Mouse (Mus musculus): ENCODE data around the gene Robo1. TPM values are rescaled to one million over a fixed set of nuclear protein-coding genes. Genes with fewer than 3 reads are reported as not detected.

Robo1 gene
- polyA plus RNA-seq, 1 experiment from 2014 or later, result 5.7 TPM

DNA sequence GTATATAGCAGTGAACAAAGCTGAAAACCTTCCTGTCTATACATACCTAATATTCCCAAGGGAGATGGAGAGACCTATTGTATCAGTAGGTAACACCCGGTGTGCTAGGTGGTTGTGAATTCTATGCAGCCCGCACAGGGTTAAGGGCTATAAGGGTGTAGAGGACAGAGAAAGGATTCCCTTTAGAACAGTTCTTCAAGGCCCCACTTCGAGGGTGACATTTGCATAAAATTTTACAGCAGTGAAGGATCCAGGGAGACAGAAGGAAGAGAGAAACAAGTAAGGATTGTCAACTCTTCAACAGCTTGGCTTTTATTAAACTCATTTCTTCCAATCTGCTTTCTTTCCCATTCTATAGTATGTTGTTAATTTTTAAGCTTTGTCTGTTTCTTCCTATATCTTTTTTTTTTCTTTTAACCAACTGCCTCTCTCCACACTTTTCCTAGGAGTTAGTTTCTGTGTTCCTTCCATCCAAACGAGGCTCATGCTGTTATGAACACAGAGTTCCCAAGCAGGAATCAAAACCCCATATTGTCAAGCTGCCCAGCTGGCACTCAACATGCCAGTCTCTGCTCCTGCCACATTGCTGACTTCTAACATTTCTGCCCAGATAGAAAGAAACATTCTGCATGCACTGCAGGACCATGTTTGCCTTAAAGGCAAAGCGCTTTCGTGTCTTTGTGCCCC is 486.7 kb downstream of the Robo1 start:
- ATAC-seq (ENCODE audit: low read depth), result no peak
- no peaks in the 10 kb centered on the region for H3K9me3 ChIP-seq (replicated peaks; ENCODE audit: control insufficient read depth, low read length)
- no peaks in the 10 kb centered on the region for H3K27me3 ChIP-seq (ENCODE audit: control insufficient read depth, insufficient read depth, low read depth, low read length)
- no peaks in the 10 kb centered on the region for H3K36me3 ChIP-seq (ENCODE audit: control insufficient read depth, insufficient read depth)
- H3K9ac ChIP-seq (ENCODE audit: low read depth, low read length), result no peak overlapping the region
- H3K4me1 ChIP-seq (ENCODE audit: control insufficient read depth, low read depth, low read length), result no peaks in the 10 kb centered on the region
- no peak overlapping the region for H3K4me2 ChIP-seq (ENCODE audit: low read depth, low read length)
- no peak overlapping the region for H3K27ac ChIP-seq (ENCODE audit: low read length)
- 59% methylated on average over 6 of the region's 6 CpGs for WGBS (ENCODE audit: insufficient replicate concordance)
- H3K4me3 ChIP-seq (ENCODE audit: low read depth, low read length), result no peak overlapping the region

DNA sequence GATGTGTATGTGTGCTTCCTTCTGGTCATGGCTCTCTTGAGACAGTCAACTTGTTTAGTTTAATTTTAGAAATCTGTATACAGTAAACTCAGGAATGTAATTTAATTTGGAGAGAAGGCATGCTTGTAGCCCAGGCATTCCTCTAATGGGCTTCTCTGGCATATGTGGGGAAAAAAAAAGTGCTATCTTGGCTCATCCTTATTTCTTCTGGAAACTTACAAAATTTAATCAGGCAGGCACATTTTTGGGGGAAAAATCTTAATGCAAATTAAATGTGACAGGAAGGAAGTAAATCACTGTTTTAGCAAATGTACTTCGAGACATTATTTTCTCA is 487.2 kb downstream of the Robo1 start:
- Histone ChIP-seq H3K27ac (ENCODE audit: low read length) (no peak overlapping the region), H3K4me3 (ENCODE audit: low read depth, low read length) (no peak overlapping the region), H3K4me1 (ENCODE audit: control insufficient read depth, low read depth, low read length) (no peaks in the 10 kb centered on the region), H3K9ac (ENCODE audit: low read depth, low read length) (no peak overlapping the region), H3K9me3 (replicated peaks; ENCODE audit: control insufficient read depth, low read length) (no peaks in the 10 kb centered on the region), H3K27me3 (ENCODE audit: control insufficient read depth, insufficient read depth, low read depth, low read length) (no peaks in the 10 kb centered on the region), H3K4me2 (ENCODE audit: low read depth, low read length) (no peak overlapping the region), H3K36me3 (ENCODE audit: control insufficient read depth, insufficient read depth) (no peaks in the 10 kb centered on the region)
- no peak for ATAC-seq (ENCODE audit: low read depth)
- 44% methylated on average over 1 of the region's 1 CpGs for WGBS (ENCODE audit: insufficient replicate concordance)

DNA sequence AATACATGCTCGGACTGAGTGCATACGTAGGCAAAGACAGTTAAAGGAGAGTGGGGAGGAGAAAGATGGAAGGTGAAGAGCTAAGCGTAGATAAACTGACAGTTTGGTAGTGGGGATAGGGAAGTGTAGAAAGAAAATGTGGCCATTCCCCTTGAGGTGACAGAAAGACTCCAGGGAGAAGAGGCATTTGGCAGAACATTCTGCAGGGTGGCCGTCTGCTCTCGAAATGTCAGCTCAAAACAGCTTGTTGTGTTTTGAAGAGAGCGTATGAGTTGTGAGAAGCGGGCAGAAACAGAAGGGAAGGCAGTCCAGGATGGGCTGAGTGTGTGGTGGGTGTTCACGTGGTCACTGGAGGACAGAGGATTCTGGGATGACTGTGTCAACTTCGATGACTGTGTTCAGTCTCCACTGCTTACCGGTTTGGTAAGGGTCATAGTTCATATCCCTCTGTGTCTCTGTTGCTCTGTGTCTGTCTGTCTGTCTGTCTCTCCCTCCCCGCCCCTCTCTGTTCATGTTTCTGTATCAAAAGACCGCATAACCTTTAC is 490.4 kb downstream of the Robo1 start:
- Histone ChIP-seq H3K27me3 (ENCODE audit: control insufficient read depth, insufficient read depth, low read depth, low read length) (no peaks in the 10 kb centered on the region), H3K9me3 (replicated peaks; ENCODE audit: control insufficient read depth, low read length) (no peaks in the 10 kb centered on the region), H3K36me3 (ENCODE audit: control insufficient read depth, insufficient read depth) (no peaks in the 10 kb centered on the region), H3K4me2 (ENCODE audit: low read depth, low read length) (no peak overlapping the region), H3K9ac (ENCODE audit: low read depth, low read length) (no peak overlapping the region), H3K4me1 (ENCODE audit: control insufficient read depth, low read depth, low read length) (no peaks in the 10 kb centered on the region), H3K27ac (ENCODE audit: low read length) (no peak overlapping the region), H3K4me3 (ENCODE audit: low read depth, low read length) (no peak overlapping the region)
- ATAC-seq (ENCODE audit: low read depth), result peak; percentile 63
- WGBS (ENCODE audit: insufficient replicate concordance), result 69% methylated on average over 12 of the region's 12 CpGs

DNA sequence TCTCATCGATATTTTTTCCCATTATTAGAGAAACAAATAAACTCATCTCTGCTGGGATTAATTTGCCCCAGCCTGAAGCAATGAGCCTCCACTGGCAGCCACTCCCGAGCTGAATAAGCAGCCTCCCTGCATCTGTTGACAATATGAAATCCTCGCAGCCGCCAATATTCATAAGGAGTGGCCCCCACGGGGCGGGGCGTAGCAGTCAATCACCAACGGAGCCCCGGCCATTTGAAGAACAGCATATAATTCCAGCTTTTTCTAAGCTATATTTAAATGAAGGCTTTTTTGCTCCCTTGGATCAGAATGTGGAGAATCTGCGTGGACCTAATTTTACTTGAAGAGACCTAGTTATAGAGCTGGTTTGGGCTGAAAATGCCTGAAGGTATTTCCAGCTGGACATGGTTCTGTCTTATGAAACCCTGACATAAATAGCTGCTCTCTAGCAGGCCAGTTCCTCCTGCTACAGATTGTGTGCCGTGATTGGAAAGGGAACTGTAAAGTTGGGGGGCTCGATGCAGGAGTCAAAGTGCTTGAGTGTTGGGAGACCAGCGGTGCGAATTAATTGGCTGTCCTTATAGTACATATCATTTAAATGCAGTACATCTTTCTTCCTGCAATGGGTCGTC is 492.1 kb downstream of the Robo1 start:
- H3K27me3 ChIP-seq (ENCODE audit: control insufficient read depth, insufficient read depth, low read depth, low read length), result no peaks in the 10 kb centered on the region
- 70% methylated on average over 15 of the region's 15 CpGs for WGBS (ENCODE audit: insufficient replicate concordance)
- H3K27ac ChIP-seq (ENCODE audit: low read length), result no peak overlapping the region
- H3K4me1 ChIP-seq (ENCODE audit: control insufficient read depth, low read depth, low read length), result no peaks in the 10 kb centered on the region
- H3K9me3 ChIP-seq (replicated peaks; ENCODE audit: control insufficient read depth, low read length), result no peaks in the 10 kb centered on the region
- no peaks in the 10 kb centered on the region for H3K36me3 ChIP-seq (ENCODE audit: control insufficient read depth, insufficient read depth)
- no peak overlapping the region for H3K4me3 ChIP-seq (ENCODE audit: low read depth, low read length)
- H3K9ac ChIP-seq (ENCODE audit: low read depth, low read length), result no peak overlapping the region
- ATAC-seq (ENCODE audit: low read depth), result no peak
- H3K4me2 ChIP-seq (ENCODE audit: low read depth, low read length), result no peak overlapping the region

DNA sequence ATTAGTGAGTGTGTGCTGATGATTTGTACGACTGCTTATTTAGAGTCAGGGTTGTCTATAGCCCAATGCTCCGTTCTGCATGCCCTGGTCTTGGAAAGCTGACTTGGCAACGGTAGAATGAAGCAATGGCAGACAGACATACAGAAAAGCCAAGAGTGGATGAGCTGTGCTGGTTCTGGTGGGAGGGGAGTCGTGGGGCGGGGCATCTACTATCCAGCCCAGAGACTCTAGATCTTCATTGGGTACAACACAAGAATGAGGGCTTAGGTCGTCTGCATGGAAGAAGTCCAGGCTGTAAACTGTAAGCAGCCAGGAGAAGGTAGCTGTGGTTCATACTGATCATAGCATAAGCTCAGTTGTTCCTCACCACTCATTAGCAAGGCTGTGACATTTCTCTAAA is 492.7 kb downstream of the Robo1 start:
- no peak overlapping the region for H3K9ac ChIP-seq (ENCODE audit: low read depth, low read length)
- H3K36me3 ChIP-seq (ENCODE audit: control insufficient read depth, insufficient read depth), result no peaks in the 10 kb centered on the region
- WGBS (ENCODE audit: insufficient replicate concordance), result 52% methylated on average over 6 of the region's 6 CpGs
- no peaks in the 10 kb centered on the region for H3K4me1 ChIP-seq (ENCODE audit: control insufficient read depth, low read depth, low read length)
- H3K4me3 ChIP-seq (ENCODE audit: low read depth, low read length), result no peak overlapping the region
- ATAC-seq (ENCODE audit: low read depth), result no peak
- no peak overlapping the region for H3K4me2 ChIP-seq (ENCODE audit: low read depth, low read length)
- no peaks in the 10 kb centered on the region for H3K27me3 ChIP-seq (ENCODE audit: control insufficient read depth, insufficient read depth, low read depth, low read length)
- no peak overlapping the region for H3K27ac ChIP-seq (ENCODE audit: low read length)
- no peaks in the 10 kb centered on the region for H3K9me3 ChIP-seq (replicated peaks; ENCODE audit: control insufficient read depth, low read length)

DNA sequence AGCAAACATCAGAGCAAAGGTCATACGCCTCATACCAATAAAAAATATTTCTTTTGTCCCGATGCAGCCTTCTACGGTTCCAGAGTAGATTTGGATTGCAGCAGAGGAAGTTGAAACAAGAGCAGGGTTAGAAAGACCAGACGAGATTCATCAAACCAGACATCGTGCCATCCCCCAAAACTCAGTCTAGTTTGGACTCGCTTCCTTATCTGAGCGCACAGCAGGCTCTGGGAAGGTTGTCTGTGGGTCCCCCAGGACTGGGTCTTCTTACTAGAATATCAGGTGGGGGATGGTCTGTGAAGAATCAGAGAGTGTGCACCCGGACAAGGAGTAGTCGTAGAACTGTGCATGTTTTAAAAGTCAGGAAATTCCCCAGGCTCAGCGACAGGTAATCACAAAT is 500.2 kb downstream of the Robo1 start:
- no peak overlapping the region for H3K9ac ChIP-seq (ENCODE audit: low read depth, low read length)
- no peak for ATAC-seq (ENCODE audit: low read depth)
- H3K4me2 ChIP-seq (ENCODE audit: low read depth, low read length), result peak overlapping the region; percentile 10
- 34% methylated on average over 10 of the region's 10 CpGs for WGBS (ENCODE audit: insufficient replicate concordance)
- no peaks in the 10 kb centered on the region for H3K9me3 ChIP-seq (replicated peaks; ENCODE audit: control insufficient read depth, low read length)
- H3K27ac ChIP-seq (ENCODE audit: low read length), result no peak overlapping the region
- no peaks in the 10 kb centered on the region for H3K36me3 ChIP-seq (ENCODE audit: control insufficient read depth, insufficient read depth)
- peak overlapping the region; percentile 28; the same call in 1 of the 2 replicates for H3K4me3 ChIP-seq (ENCODE audit: low read depth, low read length)
- no peaks in the 10 kb centered on the region for H3K4me1 ChIP-seq (ENCODE audit: control insufficient read depth, low read depth, low read length)
- no peaks in the 10 kb centered on the region for H3K27me3 ChIP-seq (ENCODE audit: control insufficient read depth, insufficient read depth, low read depth, low read length)

DNA sequence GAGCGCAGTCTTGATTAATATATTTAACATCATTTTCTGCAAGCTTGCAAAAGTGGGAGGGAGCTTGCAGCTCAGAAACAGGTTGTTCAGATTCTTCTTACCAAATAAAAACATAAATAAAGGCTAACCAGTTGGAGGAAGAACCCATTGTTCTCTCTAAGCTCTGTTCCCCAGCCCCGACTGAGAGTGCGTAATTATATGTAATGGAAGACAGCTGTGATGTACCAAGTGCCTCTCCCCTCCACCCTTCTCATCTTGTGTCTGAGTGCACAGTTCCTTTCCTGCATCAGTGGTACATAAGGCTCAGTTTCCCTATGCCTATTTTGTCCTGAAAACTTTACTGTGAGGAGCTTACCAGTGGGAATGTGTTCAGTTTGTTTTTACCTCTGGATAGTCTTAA is 502.8 kb downstream of the Robo1 start:
- WGBS (ENCODE audit: insufficient replicate concordance), result 66% methylated on average over 3 of the region's 3 CpGs
- ATAC-seq (ENCODE audit: low read depth), result no peak
- Histone ChIP-seq H3K9ac (ENCODE audit: low read depth, low read length) (no peak overlapping the region), H3K4me2 (ENCODE audit: low read depth, low read length) (no peak overlapping the region), H3K27ac (ENCODE audit: low read length) (no peak overlapping the region), H3K9me3 (replicated peaks; ENCODE audit: control insufficient read depth, low read length) (no peaks in the 10 kb centered on the region), H3K4me3 (ENCODE audit: low read depth, low read length) (no peak overlapping the region), H3K4me1 (ENCODE audit: control insufficient read depth, low read depth, low read length) (no peaks in the 10 kb centered on the region), H3K36me3 (ENCODE audit: control insufficient read depth, insufficient read depth) (no peaks in the 10 kb centered on the region), H3K27me3 (ENCODE audit: control insufficient read depth, insufficient read depth, low read depth, low read length) (no peaks in the 10 kb centered on the region)

DNA sequence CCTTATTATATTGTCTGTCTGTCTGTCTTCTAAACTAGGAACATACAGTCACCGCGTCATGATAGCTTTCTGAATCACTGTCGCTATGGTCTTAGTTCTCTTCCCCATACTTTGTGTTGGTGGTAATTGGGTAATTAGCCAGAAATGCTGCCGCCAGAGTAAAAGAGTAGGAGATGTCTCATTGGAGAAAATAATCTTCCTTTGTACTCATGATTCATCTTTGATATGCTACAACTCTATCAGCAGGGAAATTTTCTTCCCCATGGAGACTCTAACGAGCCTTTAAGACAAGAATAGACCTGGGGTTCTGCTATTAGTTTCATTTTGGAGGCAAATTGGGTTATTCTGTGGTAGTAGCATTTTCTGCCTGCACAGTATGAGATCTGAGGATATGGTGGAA is 503.4 kb downstream of the Robo1 start:
- Histone ChIP-seq H3K27me3 (ENCODE audit: control insufficient read depth, insufficient read depth, low read depth, low read length) (no peaks in the 10 kb centered on the region), H3K27ac (ENCODE audit: low read length) (no peak overlapping the region), H3K36me3 (ENCODE audit: control insufficient read depth, insufficient read depth) (no peaks in the 10 kb centered on the region), H3K4me3 (ENCODE audit: low read depth, low read length) (no peak overlapping the region), H3K4me2 (ENCODE audit: low read depth, low read length) (no peak overlapping the region), H3K9ac (ENCODE audit: low read depth, low read length) (no peak overlapping the region), H3K4me1 (ENCODE audit: control insufficient read depth, low read depth, low read length) (no peaks in the 10 kb centered on the region), H3K9me3 (replicated peaks; ENCODE audit: control insufficient read depth, low read length) (no peaks in the 10 kb centered on the region)
- 64% methylated on average over 5 of the region's 5 CpGs for WGBS (ENCODE audit: insufficient replicate concordance)
- ATAC-seq (ENCODE audit: low read depth), result no peak

DNA sequence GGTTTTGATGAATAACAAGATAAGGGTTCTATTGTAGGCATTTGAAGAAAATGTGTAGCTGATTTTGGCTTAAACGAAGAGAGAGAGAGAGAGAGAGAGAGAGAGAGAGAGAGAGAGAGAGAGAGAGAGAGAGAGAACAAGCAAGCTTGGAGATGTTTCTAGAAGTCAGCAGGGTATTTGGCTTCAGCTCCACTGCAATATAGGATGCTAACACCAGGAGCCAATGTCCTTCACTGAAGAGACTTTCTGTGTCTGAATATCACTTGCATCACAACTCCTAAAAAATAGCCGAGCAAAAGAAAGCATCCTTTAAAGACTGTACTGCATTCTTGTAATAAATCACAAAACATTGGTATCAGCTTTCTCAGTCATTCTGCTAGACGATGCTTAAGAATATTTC is 503.8 kb downstream of the Robo1 start:
- no peaks in the 10 kb centered on the region for H3K27me3 ChIP-seq (ENCODE audit: control insufficient read depth, insufficient read depth, low read depth, low read length)
- H3K4me2 ChIP-seq (ENCODE audit: low read depth, low read length), result no peak overlapping the region
- no peak for ATAC-seq (ENCODE audit: low read depth)
- no peak overlapping the region for H3K27ac ChIP-seq (ENCODE audit: low read length)
- H3K9ac ChIP-seq (ENCODE audit: low read depth, low read length), result no peak overlapping the region
- H3K4me3 ChIP-seq (ENCODE audit: low read depth, low read length), result no peak overlapping the region
- H3K4me1 ChIP-seq (ENCODE audit: control insufficient read depth, low read depth, low read length), result no peaks in the 10 kb centered on the region
- no peaks in the 10 kb centered on the region for H3K9me3 ChIP-seq (replicated peaks; ENCODE audit: control insufficient read depth, low read length)
- WGBS (ENCODE audit: insufficient replicate concordance), result 52% methylated on average over 3 of the region's 3 CpGs
- no peaks in the 10 kb centered on the region for H3K36me3 ChIP-seq (ENCODE audit: control insufficient read depth, insufficient read depth)
